Mouse (Mus musculus): Measurements from ENCODE around the gene Cers3.

DNA sequence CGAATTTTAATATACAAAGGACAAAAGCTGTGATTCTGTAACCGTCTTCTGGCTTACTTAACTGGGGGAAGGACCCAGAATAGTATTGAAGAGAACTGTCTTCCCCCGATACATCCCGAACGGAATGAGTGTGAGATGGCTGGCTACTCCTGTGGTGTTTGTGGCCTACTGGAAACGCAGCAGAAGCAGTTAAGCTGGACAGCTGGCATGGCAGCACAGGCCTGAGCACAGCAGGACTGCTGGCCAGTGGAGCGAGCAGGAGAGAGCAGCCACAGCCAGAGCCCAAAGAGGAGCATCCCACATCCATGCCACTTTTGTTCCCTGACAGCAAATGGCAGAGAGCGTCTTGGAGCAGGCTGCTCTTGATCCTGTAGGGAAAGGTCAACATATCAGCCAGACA, 1.9 kb upstream of the Cers3 start:
- TF ChIP-seq EP300 (IDR thresholded peaks at IDR 0.05; ENCODE audit: low read length) (no peak), ZNF384 (IDR thresholded peaks at IDR 0.05; ENCODE audit: low read depth, low read length) (no peak), CTCF (conservative IDR thresholded peaks at IDR 0.05 in 1 of 2, IDR thresholded peaks at IDR 0.05 in 1 of 2; ENCODE audit: low read depth in 2 of 2, low read length in 2 of 2) (no peak), POLR2A (IDR thresholded peaks at IDR 0.05; ENCODE audit: low read depth, low read length) (no peak), E2F4 (IDR thresholded peaks at IDR 0.05; ENCODE audit: insufficient replicate concordance, low read depth, low read length) (no peak), ZKSCAN1 (IDR thresholded peaks at IDR 0.05; ENCODE audit: borderline replicate concordance, low read depth, low read length) (no peak), MXI1 (IDR thresholded peaks at IDR 0.05; ENCODE audit: low read depth, low read length) (no peak)
